Mouse (Mus musculus) kidney, adult 11 months (tissue): ENCODE results near the gene Zmiz1.

ENCODE experiments used
- DNase-seq: peaks from one replicate; pipeline ENCODE4 v3.0.0; 2022

Zmiz1 gene

GRCm38 (mm10) chr14:25493301-25494241 lies 34.6 kb downstream of the Zmiz1 start:
- DNase-seq: peak; percentile 94

DNA sequence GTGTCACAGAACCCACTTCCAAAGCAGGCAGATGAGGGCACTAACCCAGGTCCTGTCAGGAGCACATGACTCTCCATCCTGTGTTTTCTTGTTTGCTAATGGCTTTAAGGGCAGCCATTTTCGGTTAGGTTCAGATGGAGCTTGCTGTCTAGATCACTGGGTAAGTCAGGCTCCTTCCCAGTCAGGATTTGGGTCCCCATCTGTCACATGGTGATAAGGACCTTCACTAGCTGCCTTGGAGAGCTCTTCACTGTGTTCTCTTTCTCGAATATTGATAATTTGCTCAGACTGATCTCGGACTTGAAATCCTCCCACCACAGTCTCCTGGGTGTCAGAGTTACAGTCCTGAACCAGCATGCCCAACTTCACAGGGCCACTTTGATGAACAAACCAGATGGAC lies 35.8 kb downstream of the Zmiz1 start:
- DNase-seq: no peak

GRCm38 (mm10) chr14:25496116-25496515 lies 37.1 kb downstream of the Zmiz1 start:
- DNase-seq: peak; percentile 93

- no peak for DNase-seq
Observed at GRCm38 (mm10) chr14:25496989-25497388, 38.0 kb downstream of the Zmiz1 start.

GRCm38 (mm10) chr14:25497596-25497995 lies 38.6 kb downstream of the Zmiz1 start:
- no peak for DNase-seq

- no peak for DNase-seq
Observed at GRCm38 (mm10) chr14:25498367-25498766, 39.4 kb downstream of the Zmiz1 start.

- DNase-seq: no peak
Observed at GRCm38 (mm10) chr14:25499526-25499925, 40.5 kb downstream of the Zmiz1 start.

GRCm38 (mm10) chr14:25500511-25501120 lies 41.6 kb downstream of the Zmiz1 start:
- no peak for DNase-seq

DNA sequence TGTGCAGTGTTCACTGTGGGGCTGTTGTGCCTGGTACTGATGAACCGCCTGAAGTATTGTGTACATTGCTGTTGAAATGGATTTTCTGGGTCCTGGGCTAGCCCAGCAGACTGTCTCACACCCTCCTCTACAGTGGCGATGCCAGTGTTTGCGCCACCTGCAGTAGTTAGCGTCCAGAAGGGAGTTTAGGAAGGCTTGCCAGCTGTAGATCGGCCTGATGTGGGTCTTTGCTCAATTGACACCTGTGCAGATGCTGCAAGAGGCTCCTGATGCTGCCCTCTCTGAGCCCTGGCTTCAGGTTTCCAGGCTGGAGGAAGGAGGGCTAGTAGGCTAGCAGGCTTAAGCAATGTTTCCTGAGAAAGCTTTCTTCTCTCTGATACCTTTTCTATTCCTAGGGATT lies 42.5 kb downstream of the Zmiz1 start:
- DNase-seq: no peak

DNA sequence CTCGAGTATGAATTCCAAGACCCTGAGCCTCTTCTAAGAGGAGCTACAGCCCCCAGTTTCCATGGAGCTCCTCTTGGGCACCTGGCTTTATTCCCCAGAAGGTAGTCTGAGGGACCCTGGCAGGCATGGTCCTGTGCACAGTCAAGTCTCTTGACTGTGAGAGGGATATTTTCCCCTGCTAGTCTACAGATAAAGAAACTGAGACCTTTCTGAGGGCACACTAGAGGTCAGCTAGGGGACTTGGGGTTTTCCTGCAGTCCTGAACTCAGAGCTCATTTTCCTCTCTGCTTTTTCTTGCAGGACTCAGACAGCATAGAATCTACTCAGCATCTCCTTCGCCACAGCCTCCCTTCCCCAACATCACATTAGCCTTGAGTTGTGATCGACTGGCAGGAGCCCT lies 43.4 kb downstream of the Zmiz1 start:
- DNase-seq: no peak

DNA sequence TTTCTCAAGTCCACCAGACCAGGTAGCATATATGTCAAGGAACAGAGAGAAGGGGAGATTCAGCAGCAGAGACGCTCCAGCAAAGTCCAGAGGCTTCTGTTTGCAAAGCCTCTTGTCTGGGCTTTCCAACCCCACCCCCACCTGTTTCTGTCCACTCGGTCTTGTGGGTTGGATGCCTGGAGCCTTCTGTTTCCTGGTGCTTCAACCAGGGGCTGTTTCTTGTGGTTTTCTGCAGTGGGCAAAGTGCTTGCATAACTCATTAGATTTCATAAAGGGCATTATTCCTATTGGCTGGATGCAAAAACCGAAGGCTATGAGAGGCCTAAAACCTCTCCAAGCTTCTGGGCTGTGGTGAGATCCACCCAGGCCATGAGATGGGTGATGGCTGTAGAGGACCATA lies 45.3 kb downstream of the Zmiz1 start:
- no peak for DNase-seq

DNA sequence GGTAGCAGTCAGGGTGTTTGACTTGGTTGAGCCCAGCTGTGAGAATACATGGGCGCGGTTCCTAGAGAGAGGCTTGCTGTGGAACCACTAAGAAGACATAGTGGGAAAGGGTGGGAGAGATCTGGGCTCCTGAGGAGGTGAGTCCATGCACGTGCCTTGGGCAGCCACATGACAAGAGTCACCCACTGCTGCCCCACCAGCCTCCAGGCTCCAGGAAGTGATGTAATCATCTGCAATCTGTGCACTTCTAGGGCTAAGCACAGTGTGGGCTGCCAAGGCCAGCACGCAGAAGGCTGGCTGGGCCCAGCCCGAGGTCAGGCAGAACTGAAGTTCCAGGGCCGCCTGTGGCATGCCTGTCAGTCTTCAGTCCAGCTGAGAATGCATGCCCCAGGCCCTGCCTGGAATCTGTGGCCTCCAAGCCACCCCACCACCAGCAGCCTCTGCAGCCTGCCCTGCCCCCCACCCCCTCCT lies 46.3 kb downstream of the Zmiz1 start:
- peak; percentile 73 for DNase-seq

GRCm38 (mm10) chr14:25508111-25508756 lies 49.2 kb downstream of the Zmiz1 start:
- no peak for DNase-seq

- DNase-seq: peak; percentile 87
Observed at GRCm38 (mm10) chr14:25508757-25509139, 49.8 kb downstream of the Zmiz1 start.

DNA sequence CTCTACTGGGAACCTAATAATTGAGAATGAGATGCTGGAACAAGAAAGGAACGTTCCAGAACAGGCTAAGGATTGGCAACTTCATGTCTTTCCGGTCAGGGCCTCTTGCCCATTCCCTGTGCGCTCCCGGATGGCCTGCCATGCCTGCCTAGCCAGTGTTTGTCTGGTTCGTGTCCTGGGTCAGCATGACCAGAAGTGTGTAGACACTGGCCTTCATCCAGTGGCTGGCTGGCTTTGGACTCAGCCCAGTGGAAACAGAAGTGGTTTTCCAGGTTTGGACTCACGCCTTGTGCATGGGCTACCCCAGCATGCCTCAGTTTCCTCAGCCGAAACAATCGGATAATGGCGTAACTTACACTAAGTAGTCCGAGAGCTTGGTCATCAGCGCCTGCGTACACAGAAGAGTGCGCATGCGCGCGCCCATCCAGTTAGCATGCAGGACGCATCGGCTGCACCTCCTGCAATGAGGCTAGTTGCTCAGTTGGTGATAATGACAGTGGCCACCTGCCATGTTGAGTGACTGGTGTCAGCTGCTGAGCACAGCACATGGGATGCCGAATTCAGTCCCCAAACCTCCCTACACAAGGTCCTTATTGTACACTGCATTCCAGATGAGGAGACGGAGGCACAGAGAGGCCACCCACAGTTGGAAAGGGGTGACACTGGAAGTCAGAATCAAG lies 50.6 kb downstream of the Zmiz1 start:
- no peak for DNase-seq

GRCm38 (mm10) chr14:25510362-25510761 lies 51.4 kb downstream of the Zmiz1 start:
- DNase-seq: no peak

- no peak for DNase-seq
Observed at GRCm38 (mm10) chr14:25510987-25511386, 52.0 kb downstream of the Zmiz1 start.

DNA sequence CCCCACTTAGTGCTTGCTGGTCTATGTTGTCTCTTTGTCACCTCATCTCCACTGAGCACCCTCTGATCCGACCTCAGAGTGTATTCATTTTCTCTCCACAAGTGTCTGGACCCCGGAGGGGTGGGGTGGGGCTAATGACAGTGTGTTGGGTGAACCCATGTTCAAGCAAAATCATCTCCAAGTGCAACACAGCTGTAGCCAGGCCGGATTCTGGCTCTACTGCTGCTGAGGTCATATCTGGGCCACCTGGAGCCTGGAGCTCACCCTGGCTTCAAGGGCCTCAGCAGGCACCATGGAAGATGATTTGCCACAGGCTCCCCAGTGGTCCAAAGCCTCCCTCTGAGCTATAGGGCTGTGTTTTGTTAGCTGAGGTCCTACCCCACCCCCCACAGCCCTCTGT lies 52.6 kb downstream of the Zmiz1 start:
- DNase-seq: no peak

- DNase-seq: no peak
Observed at GRCm38 (mm10) chr14:25511967-25512366, 53.0 kb downstream of the Zmiz1 start.

GRCm38 (mm10) chr14:25512803-25513202 lies 53.8 kb downstream of the Zmiz1 start:
- no peak for DNase-seq

DNA sequence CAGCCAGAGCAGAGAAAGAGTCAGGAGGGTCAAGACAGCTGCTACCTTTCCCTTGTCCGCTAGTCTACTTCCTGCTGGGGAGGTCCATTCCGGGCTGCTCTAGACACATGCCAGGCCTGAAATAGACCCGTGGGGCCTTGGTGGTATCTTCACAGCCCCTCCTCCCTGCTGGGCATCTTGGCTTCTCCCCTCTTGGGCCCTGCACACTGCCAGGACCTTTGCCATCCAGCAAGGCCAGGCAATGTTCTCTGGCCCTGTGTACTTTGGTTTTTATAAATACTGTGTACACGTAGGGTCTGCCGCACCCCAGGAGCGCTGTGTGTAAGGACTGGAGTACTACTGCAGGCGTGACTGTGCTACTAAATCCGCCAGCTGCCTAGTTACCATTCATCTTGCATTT lies 54.5 kb downstream of the Zmiz1 start:
- DNase-seq: no peak

DNA sequence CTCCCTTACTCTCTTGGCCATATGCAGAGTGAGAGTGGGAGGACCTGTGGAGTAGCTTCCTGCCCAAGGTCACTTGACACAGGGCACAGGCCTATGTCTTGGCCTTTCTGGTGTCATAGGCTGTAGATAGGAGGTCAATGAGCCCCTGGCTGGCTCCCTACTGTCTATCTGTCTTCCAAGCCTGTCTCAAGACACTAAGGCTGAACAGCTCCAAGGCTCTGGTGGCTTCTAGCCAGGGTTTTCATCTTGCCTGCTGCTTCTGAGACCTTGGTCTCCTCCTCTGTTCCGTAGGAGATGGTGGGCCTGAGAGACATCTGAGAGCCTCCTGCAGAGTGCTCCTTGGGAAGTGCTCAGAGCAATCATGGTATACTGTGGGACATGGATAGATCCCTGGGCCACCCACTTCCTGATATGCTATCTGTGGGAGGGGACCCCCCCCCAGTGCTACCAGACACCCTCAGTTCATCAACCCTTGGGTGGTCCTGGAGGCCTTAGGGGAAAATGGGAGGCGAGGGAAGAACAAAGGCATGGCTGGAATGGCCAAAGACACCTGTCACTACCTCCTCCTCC lies 56.0 kb downstream of the Zmiz1 start:
- no peak for DNase-seq

- DNase-seq: peak; percentile 84
Observed at GRCm38 (mm10) chr14:25515924-25516323, 56.9 kb downstream of the Zmiz1 start.
